Mouse (Mus musculus) adrenal gland, postnatal 0 days (tissue): ENCODE results near the gene Suco. TPM values are rescaled to one million over a fixed set of nuclear protein-coding genes. Genes with fewer than 3 reads are reported as not detected.

ENCODE experiments used
- polyA plus RNA-seq: library from polyadenylated mRNA; unstranded; fragments of >200 nt; fragmentation: Nextera tagmentation; extraction: Ambion mirVana; gene quantifications from 2 replicates; pipeline ENCODE4 v1.2.1, GENCODE M21; 2015

Gene Suco
- 10.8 and 15.6 TPM in 2 replicates for polyA plus RNA-seq

DNA sequence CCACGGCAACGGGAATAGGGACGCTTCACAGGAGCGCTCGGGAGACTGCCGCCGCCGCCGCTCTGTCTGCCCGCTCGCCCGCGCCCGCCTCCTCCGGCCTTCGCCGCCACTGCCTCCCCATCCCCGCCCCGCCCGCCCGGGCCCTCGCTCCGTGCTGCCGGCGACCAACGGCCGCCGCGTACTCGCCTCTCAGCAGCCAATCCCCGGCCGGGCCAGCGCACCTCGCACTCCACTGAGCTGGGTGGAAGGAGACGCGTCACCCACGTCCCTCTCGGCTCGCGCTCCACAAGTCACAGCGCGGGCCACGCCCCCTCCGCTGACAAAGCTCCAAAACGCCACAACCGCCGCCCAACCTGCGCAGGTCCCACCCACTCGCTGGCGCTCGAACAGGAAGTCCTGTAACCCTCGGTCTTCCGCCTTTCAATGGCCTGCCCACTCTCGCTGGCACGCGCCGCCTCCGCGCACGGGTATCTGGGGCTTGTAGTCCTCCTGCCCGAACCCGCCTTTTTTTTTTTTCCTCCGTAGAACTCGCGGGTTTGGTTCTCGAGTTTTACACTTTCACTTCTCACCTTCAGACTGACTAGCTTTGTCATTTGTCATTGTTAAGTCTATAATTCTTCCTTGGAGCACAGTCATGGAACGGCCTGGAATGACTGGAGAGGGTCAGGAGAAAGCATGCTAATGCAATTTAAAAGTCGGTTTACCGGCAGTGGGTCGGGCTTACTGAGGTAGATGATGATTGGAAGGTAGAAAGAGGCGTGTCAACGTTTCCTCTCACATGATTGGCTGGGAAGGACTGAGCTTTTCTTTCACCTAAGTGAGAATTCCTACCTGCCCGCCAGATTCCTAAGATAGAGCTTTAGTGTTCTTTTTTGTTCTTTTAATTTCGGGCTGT lies at the start of gene Suco:
Gene Suco (minus strand): TSS at position 130 of the 895 bp plus-strand sequence.

DNA sequence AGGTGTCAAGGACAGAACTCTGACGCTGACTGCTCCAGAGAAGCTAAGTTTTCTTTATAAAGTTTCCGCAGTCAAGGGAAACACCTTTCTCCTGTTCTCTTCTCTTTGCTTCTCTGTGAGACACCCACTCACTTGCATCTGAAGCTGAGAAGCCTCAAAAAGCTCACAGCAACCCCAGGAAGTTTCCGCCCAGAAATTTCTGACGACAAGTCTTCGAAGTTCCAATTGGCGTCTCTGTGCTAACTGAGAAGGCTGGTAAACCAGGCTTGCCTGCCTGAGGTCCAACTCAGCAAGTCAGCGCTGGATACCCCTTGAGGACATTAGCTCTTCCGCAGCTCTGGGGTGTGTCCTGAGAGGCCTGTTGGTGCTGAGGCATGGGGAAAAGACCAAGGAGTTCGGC lies 88.1 kb downstream of the Suco start, which contains the start of gene Fasl:
Gene Fasl (minus strand): TSS at position 157 of the 400 bp plus-strand sequence.

Other genes starting within 250 kb of the Suco start
- gene Fasl, start 88.2 kb downstream of the Suco start, polyA plus RNA-seq, result not detected in 2 replicates
- gene Pigc, start 92.5 kb upstream of the Suco start, polyA plus RNA-seq, result 30.0 and 33.1 TPM in 2 replicates
- not detected in 2 replicates for gene 4930558K02Rik, start 103.0 kb upstream of the Suco start, polyA plus RNA-seq